Mouse (Mus musculus): ENCODE measurements around the gene Msl1. TPM values are rescaled to one million over a fixed set of nuclear protein-coding genes. Genes with fewer than 3 reads are reported as not detected.

Gene Msl1
- polyA plus RNA-seq, 1 experiment from 2014 or later, result 32.7 TPM

DNA sequence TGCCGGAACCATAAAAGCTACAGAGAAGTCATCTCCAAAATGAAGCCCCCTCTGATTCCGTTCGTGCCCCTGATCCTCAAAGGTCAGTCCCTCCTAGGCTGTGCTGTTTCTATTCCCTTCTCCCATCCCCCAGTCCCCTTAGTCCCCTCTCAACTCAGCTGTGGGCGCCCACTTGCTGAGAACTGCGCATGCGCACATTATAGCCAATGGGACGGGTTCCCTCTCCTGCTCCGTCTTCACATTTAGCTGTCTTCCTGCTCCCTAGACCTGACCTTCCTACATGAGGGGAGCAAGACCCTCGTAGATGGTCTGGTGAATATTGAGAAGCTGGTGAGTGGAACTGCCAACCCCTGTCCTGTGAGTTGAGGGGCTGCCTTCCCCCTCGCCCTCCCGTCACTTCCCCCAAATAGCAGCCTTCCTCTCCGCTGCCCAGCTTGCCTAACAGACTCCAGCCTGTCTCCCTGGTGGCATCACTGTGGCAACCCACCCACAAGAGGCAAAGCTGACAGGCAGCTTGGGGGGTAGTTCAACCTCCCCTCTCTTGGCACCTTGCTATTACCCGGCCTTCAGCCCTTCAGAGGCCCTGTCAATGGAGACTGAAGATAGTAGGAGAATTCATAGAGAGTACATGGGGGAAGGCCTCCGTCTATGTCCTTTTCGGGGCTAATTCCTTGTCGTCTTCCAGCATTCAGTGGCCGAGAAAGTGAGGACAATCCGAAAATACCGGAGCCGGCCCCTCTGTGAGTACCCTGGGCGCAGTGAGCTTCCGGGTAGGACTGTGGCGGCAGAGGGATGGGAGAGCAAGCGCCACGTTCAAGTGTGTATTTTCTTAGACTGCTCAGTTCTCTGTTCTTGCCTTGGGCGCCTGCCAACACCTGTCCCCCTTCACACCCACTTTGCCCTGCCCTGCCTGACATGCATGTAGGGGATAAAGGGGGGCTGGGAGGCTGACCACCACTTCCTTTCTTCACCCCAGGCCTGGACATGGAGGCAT, 55.1 kb downstream of the Msl1 start:
- Histone ChIP-seq H3K4me3 (replicated peaks) (no peak overlapping the region), H3K9me3 (no peaks in the 10 kb centered on the region), H3K9ac (replicated peaks) (no peak overlapping the region), H3K4me2 (0 out of 2 replicates have a peak overlapping the region, but pooled peaks have one; percentile 8), H3K27me3 (0 out of 2 replicates have a peak, but pooled peaks cover 4% of the 10 kb centered on the region), H3K27ac (no peak overlapping the region), H3K36me3 (no peaks in the 10 kb centered on the region), H3K4me1 (replicated peaks) (peaks cover 38% of the 10 kb centered on the region)
- no peak for ATAC-seq (ENCODE audit: insufficient number of reproducible peaks, insufficient read depth, low FRiP score, low TSS enrichment, low read depth)
- 67% methylated on average over 26 of the region's 26 CpGs for WGBS

GRCm38 (mm10) chr11:98854116-98854515, 58.8 kb downstream of the Msl1 start:
- no peak overlapping the region for H3K4me3 ChIP-seq (replicated peaks)
- H3K9ac ChIP-seq (replicated peaks), result no peak overlapping the region
- ATAC-seq (ENCODE audit: insufficient number of reproducible peaks, insufficient read depth, low FRiP score, low TSS enrichment, low read depth), result no peak
- H3K9me3 ChIP-seq, result no peaks in the 10 kb centered on the region
- no peak overlapping the region for H3K4me2 ChIP-seq
- peaks cover 35% of the 10 kb centered on the region for H3K4me1 ChIP-seq (replicated peaks)
- H3K27me3 ChIP-seq, result 0 out of 2 replicates have a peak, but pooled peaks cover 4% of the 10 kb centered on the region
- H3K36me3 ChIP-seq, result no peaks in the 10 kb centered on the region
- no peak overlapping the region for H3K27ac ChIP-seq
- 90% methylated on average over 8 of the region's 8 CpGs for WGBS

DNA sequence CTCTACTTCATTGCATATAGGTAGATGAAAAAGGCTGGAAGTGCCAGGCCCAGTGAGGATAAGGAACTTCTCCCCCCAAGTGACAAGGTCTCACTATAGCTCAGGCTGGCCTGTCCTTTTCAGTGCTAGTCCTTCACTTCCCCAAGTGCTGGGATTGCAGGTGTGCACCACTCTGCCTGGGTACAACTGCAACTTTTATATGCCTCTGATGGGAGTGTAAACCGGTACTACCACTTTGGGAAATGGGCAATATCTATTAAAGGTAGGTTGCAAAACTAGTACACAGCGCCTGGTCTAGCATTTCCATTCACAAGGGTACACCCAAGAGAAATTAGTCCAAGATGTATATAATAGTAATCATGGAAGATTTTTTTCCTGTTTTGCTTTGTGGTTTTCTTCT, 59.3 kb downstream of the Msl1 start:
- H3K9me3 ChIP-seq, result no peaks in the 10 kb centered on the region
- no peak for ATAC-seq (ENCODE audit: insufficient number of reproducible peaks, insufficient read depth, low FRiP score, low TSS enrichment, low read depth)

More for the DNA sequence above, 59.3 kb downstream of the Msl1 start:
- H3K4me3 ChIP-seq (replicated peaks), result no peak overlapping the region
- WGBS, result 89% methylated on average over 2 of the region's 2 CpGs
- H3K9ac ChIP-seq (replicated peaks), result no peak overlapping the region
- no peak overlapping the region for H3K27ac ChIP-seq
- peaks cover 30% of the 10 kb centered on the region for H3K4me1 ChIP-seq (replicated peaks)
- no peaks in the 10 kb centered on the region for H3K36me3 ChIP-seq
- H3K27me3 ChIP-seq, result 0 out of 2 replicates have a peak, but pooled peaks cover 4% of the 10 kb centered on the region
- no peak overlapping the region for H3K4me2 ChIP-seq

Other genes with a start within 250 kb of the Msl1 start
- gene Ikzf3, start 249.5 kb upstream of the Msl1 start, polyA plus RNA-seq (2016; fragmentation: Nextera tagmentation; extraction: Ambion mirVana), result 0.45 and 0.54 TPM in 2 replicates
- 0.65 TPM in 1 of 2 replicates, not detected in the other for gene Zpbp2, start 244.4 kb upstream of the Msl1 start, polyA plus RNA-seq (2016; fragmentation: Nextera tagmentation; extraction: Ambion mirVana)
- 58.2 and 63.1 TPM in 2 replicates for gene Ormdl3, start 208.1 kb upstream of the Msl1 start, polyA plus RNA-seq (2016; fragmentation: Nextera tagmentation; extraction: Ambion mirVana)
- gene Lrrc3c, start 197.2 kb upstream of the Msl1 start, polyA plus RNA-seq (2016; fragmentation: Nextera tagmentation; extraction: Ambion mirVana), result not detected in 2 replicates
- gene Gm12355, start 169.9 kb upstream of the Msl1 start, polyA plus RNA-seq (2016; fragmentation: Nextera tagmentation; extraction: Ambion mirVana), result 1.2 and 1.3 TPM in 2 replicates
- not detected in 2 replicates for gene Gsdma3, start 169.2 kb upstream of the Msl1 start, polyA plus RNA-seq (2016; fragmentation: Nextera tagmentation; extraction: Ambion mirVana)
- gene Gsdma2, start 148.8 kb upstream of the Msl1 start, polyA plus RNA-seq (2016; fragmentation: Nextera tagmentation; extraction: Ambion mirVana), result not detected in 2 replicates
- gene Gsdma, start 131.2 kb upstream of the Msl1 start, polyA plus RNA-seq (2016; fragmentation: Nextera tagmentation; extraction: Ambion mirVana), result not detected in 2 replicates
- gene Psmd3, start 113.0 kb upstream of the Msl1 start, polyA plus RNA-seq (2016; fragmentation: Nextera tagmentation; extraction: Ambion mirVana), result 247 and 258 TPM in 2 replicates
- gene Csf3, start 94.3 kb upstream of the Msl1 start, polyA plus RNA-seq (2016; fragmentation: Nextera tagmentation; extraction: Ambion mirVana), result not detected in 2 replicates
- 74.4 and 79.3 TPM in 2 replicates for gene Med24, start 66.1 kb upstream of the Msl1 start, polyA plus RNA-seq (2016; fragmentation: Nextera tagmentation; extraction: Ambion mirVana)
- gene Thra, start 54.9 kb upstream of the Msl1 start, polyA plus RNA-seq (2016; fragmentation: Nextera tagmentation; extraction: Ambion mirVana), result 22.3 and 24.9 TPM in 2 replicates
- gene Nr1d1, start 20.2 kb upstream of the Msl1 start, polyA plus RNA-seq (2016; fragmentation: Nextera tagmentation; extraction: Ambion mirVana), result 0.79 and 1.0 TPM in 2 replicates
- 48.1 and 54.1 TPM in 2 replicates for gene Casc3, start 9.4 kb downstream of the Msl1 start, polyA plus RNA-seq (2016; fragmentation: Nextera tagmentation; extraction: Ambion mirVana)
- gene Rapgefl1, start 41.3 kb downstream of the Msl1 start, polyA plus RNA-seq (2016; fragmentation: Nextera tagmentation; extraction: Ambion mirVana), result 2.5 and 3.3 TPM in 2 replicates
- gene Wipf2, start 68.1 kb downstream of the Msl1 start, polyA plus RNA-seq (2016; fragmentation: Nextera tagmentation; extraction: Ambion mirVana), result 5.6 and 5.8 TPM in 2 replicates
- gene Cdc6, start 112.3 kb downstream of the Msl1 start, polyA plus RNA-seq (2016; fragmentation: Nextera tagmentation; extraction: Ambion mirVana), result 44.8 and 48.5 TPM in 2 replicates
- gene Rara, start 132.3 kb downstream of the Msl1 start, polyA plus RNA-seq (2016; fragmentation: Nextera tagmentation; extraction: Ambion mirVana), result 47.1 TPM in 2 replicates
- 0.51 TPM in 1 of 2 replicates, not detected in the other for gene Gjd3, start 187.5 kb downstream of the Msl1 start, polyA plus RNA-seq (2016; fragmentation: Nextera tagmentation; extraction: Ambion mirVana)
- gene Top2a, start 228.7 kb downstream of the Msl1 start, polyA plus RNA-seq (2016; fragmentation: Nextera tagmentation; extraction: Ambion mirVana), result 347 and 362 TPM in 2 replicates
- 1,037 and 1,115 TPM in 2 replicates for gene Igfbp4, start 245.7 kb downstream of the Msl1 start, polyA plus RNA-seq (2016; fragmentation: Nextera tagmentation; extraction: Ambion mirVana)